Mouse (Mus musculus): ENCODE results near the gene Tubg1. TPM values are rescaled to one million over a fixed set of nuclear protein-coding genes. Genes with fewer than 3 reads are reported as not detected.

The Tubg1 gene
- 1 to 10 TPM; 7.3 to 9.3 TPM for total RNA-seq (2023)

GRCm38 (mm10) chr11:101119761-101120544, at the start of gene Tubg1, which contains the start of gene Retreg3:
Tubg1 (plus strand) TSS chr11:101119938.
Retreg3 (minus strand) TSS chr11:101119893.

GRCm38 (mm10) chr11:101078121-101078520, 41.6 kb upstream of the Tubg1 start, which contains the start of gene Hsd17b1:
Hsd17b1 (plus strand) TSS chr11:101078411.

GRCm38 (mm10) chr11:101082208-101083082, 37.3 kb upstream of the Tubg1 start, which contains the start of gene Coasy:
Coasy (plus strand) TSS chr11:101082565.

GRCm38 (mm10) chr11:101086756-101087681, 32.7 kb upstream of the Tubg1 start, which contains the start of gene Mlx:
Mlx (plus strand) TSS chr11:101087277.

GRCm38 (mm10) chr11:101095314-101096024, 24.3 kb upstream of the Tubg1 start, which contains the start of gene Psmc3ip:
Psmc3ip (minus strand) TSS chr11:101095436.

GRCm38 (mm10) chr11:101155728-101156371, 36.1 kb downstream of the Tubg1 start, which contains the start of gene Tubg2:
Tubg2 (plus strand) TSS chr11:101155907.

GRCm38 (mm10) chr11:101170354-101170810, 50.6 kb downstream of the Tubg1 start, which contains the start of gene Cntnap1:
Cntnap1 (plus strand) TSS chr11:101170523.

GRCm38 (mm10) chr11:101170811-101171610, 51.3 kb downstream of the Tubg1 start, which contains the start of gene Plekhh3:
Plekhh3 (minus strand) TSS chr11:101171351.

GRCm38 (mm10) chr11:101174851-101175628, 55.3 kb downstream of the Tubg1 start, which contains the start of gene Ccr10:
Ccr10 (minus strand) TSS chr11:101175443.

Other genes starting within 250 kb of the Tubg1 start
- gene Stat3, start 180.4 kb upstream of the Tubg1 start, total RNA-seq (2023) = 100 to 1,000 TPM; 339 to 367 TPM
- gene Cavin1, start 149.1 kb upstream of the Tubg1 start, total RNA-seq (2023) = 1 to 10 TPM; 1.3 to 1.4 TPM
- 10 to 100 TPM; 42.5 to 47.7 TPM for gene Atp6v0a1, start 110.5 kb upstream of the Tubg1 start, total RNA-seq (2023)
- gene Naglu, start 49.9 kb upstream of the Tubg1 start, total RNA-seq (2023) = 10 to 100 TPM; 17.1 to 18.2 TPM
- gene Hsd17b1, start 41.5 kb upstream of the Tubg1 start, total RNA-seq (2023) = under 1 TPM; 0.52 to 0.60 TPM
- gene Coasy, start 37.4 kb upstream of the Tubg1 start, total RNA-seq (2023) = 10 to 100 TPM; 11.9 to 13.8 TPM
- gene Mlx, start 32.7 kb upstream of the Tubg1 start, total RNA-seq (2023) = 10 to 100 TPM; 32.7 to 34.7 TPM
- gene Psmc3ip, start 24.5 kb upstream of the Tubg1 start, total RNA-seq (2023) = under 1 TPM; 0.52 to 0.71 TPM
- 10 to 100 TPM; 45.1 to 49.4 TPM for gene Retreg3, start within 50 bp of the Tubg1 start, total RNA-seq (2023)
- gene Tubg2, start 36.0 kb downstream of the Tubg1 start, total RNA-seq (2023) = under 1 TPM; 0.61 to 0.76 TPM
- 1 to 10 TPM; 1.2 to 1.8 TPM for gene Cntnap1, start 50.6 kb downstream of the Tubg1 start, total RNA-seq (2023)
- 1 to 10 TPM; 8.2 to 9.4 TPM for gene Plekhh3, start 51.4 kb downstream of the Tubg1 start, total RNA-seq (2023)
- 1 to 10 TPM in 1 of 2 experiments, not detected in 1; 1.0 TPM for gene Ccr10, start 55.5 kb downstream of the Tubg1 start, total RNA-seq (2023)
- gene Ezh1, start 106.5 kb downstream of the Tubg1 start, total RNA-seq (2023) = 10 to 100 TPM; 55.4 to 58.7 TPM
- not detected for gene Ramp2, start 126.1 kb downstream of the Tubg1 start, total RNA-seq (2023)
- 10 to 100 TPM; 61.8 to 65.1 TPM for gene Vps25, start 133.8 kb downstream of the Tubg1 start, total RNA-seq (2023)
- gene Wnk4, start 140.6 kb downstream of the Tubg1 start, total RNA-seq (2023) = under 1 TPM in 1 of 2 experiments, not detected in 1; 0.21 TPM
- gene Cntd1, start 159.1 kb downstream of the Tubg1 start, total RNA-seq (2023) = not detected
- gene Coa3, start 159.2 kb downstream of the Tubg1 start, total RNA-seq (2023) = 10 to 100 TPM; 37.7 to 38.0 TPM
- 100 to 1,000 TPM; 158 to 172 TPM for gene Becn1, start 182.3 kb downstream of the Tubg1 start, total RNA-seq (2023)
- gene Psme3, start 196.3 kb downstream of the Tubg1 start, total RNA-seq (2023) = 10 to 100 TPM; 74.0 to 80.6 TPM
- 1 to 10 TPM; 3.5 to 4.1 TPM for gene Aoc2, start 205.1 kb downstream of the Tubg1 start, total RNA-seq (2023)
- gene Aoc3, start 210.7 kb downstream of the Tubg1 start, total RNA-seq (2023) = not detected
- not detected for gene G6pc, start 247.6 kb downstream of the Tubg1 start, total RNA-seq (2023)

All from monocyte, adult 59 days (primary cell).